Mouse (Mus musculus) left cerebral cortex, adult 8-10 months (tissue): ENCODE results near the gene Cmtm6. TPM values are rescaled to one million over a fixed set of nuclear protein-coding genes. Genes with fewer than 3 reads are reported as not detected.

Experiments
- DNase-seq, 2 experiments: peaks; one replicate each; pipeline ENCODE4 v3.0.0; 2022; ENCODE audit warnings: low spot score in 2 of 2
- total RNA-seq, 4 experiments: library from RNA; stranded (reverse); gene quantifications; 2 replicates each; pipeline ENCODE4 v1.2.4; 2022

Cmtm6 gene
- total RNA-seq, 4 experiments from 2014 or later, result 20.0 to 25.7 (median 22.9) TPM

DNA sequence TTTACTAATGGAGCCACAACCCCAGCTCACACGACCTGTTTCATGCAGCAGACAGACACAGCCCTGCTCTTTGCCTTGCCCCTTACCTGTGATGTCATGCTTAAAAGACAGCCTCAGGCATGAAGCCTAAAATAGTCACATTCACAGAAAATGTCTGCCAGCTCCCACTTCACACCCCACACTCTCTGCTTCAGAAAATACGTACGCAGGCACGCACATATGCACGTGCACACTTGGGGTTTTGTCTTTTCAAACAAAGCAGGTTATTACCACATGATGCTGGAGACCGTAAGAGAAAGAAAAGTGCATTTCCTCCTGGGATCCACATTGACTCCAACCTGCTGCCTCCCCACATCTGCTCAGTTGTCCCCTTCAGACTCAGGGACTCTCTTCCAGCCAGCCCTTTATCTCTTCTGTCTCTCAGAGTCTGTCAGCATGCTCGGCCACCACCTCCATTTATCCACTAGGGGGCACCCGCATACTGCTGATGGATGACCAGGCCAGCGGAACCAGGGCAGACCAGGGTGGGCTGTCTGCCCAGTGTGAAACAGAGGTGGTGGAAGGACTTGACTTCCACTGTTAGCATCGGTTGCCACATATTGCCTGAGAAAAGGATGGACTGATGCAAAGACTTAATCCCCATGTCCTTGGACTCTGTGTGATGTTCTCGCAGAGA lies 66.6 kb downstream of the Cmtm6 start:
- peak; percentile 69 to 74 for DNase-seq

GRCm38 (mm10) chr9:114798845-114799244 lies 67.9 kb downstream of the Cmtm6 start:
- no peak for DNase-seq

Other genes starting within 250 kb of the Cmtm6 start
- gene Ccr4, start 226.2 kb upstream of the Cmtm6 start, total RNA-seq, result not detected
- gene C130032M10Rik, start 215.4 kb upstream of the Cmtm6 start, total RNA-seq, result not detected
- under 1 TPM; 0.46 to 0.67 (median 0.59) TPM for gene Trim71, start 166.7 kb upstream of the Cmtm6 start, total RNA-seq
- gene Cnot10, start 90.9 kb upstream of the Cmtm6 start, total RNA-seq, result 10 to 100 TPM; 42.6 to 48.7 (median 45.0) TPM
- gene Dync1li1, start 42.3 kb upstream of the Cmtm6 start, total RNA-seq, result 10 to 100 TPM; 84.6 to 87.5 (median 85.9) TPM
- gene Cmtm7, start 50.7 kb downstream of the Cmtm6 start, total RNA-seq, result 1 to 10 TPM; 2.7 to 6.4 (median 4.9) TPM
- gene Cmtm8, start 113.0 kb downstream of the Cmtm6 start, total RNA-seq, result 1 to 10 TPM; 1.7 to 2.6 (median 2.2) TPM
- gene Gpd1l, start 202.9 kb downstream of the Cmtm6 start, total RNA-seq, result 10 to 100 TPM; 77.7 to 91.2 (median 80.0) TPM
- 10 to 100 TPM; 39.9 to 46.4 (median 45.2) TPM for gene Osbpl10, start 247.5 kb downstream of the Cmtm6 start, total RNA-seq